Mouse (Mus musculus): ENCODE measurements around the gene Hist1h4b.

DNA sequence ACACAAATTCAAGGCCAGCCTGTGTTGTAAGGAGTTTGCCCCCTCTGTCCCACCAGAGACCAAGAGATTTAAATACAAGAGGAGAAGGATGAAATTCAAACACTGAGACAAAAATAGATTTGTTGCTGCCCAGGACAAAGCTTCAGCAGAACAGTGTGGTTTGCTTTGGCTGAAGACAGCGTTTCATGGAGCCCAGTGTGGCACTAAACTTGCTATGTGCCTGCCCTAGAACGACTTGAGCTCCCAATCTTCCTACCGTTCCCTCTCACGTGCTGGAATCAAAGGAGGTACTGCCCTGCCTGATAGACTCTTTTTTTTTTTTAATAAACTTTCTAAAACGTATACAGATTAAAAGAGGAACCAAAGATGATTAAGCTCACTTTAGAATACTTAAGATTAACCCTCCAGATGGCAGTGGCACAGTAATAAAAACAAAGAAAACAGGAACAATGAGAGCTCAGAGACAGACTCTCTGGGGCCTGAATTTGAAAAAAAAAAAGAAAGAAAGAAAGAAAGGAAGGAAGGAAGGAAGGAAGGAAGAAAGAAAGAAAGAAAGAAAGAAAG is 12.1 kb downstream of the Hist1h4b start:
- TF ChIP-seq CTCF (IDR thresholded peaks at IDR 0.05; ENCODE audit: borderline replicate concordance, control insufficient read depth, extremely low read depth, insufficient read depth, low read length, poor library complexity): no peak
- no peak for TF ChIP-seq POLR2A (IDR thresholded peaks at IDR 0.05; ENCODE audit: control insufficient read depth, extremely low read depth, insufficient read depth, low read length, poor library complexity)

All from thymus, adult 2 months (tissue).